Mouse (Mus musculus): ENCODE measurements at regions not wholly inside any gene's neighbourhood (a gene's known extent, or its start where the extent isn't known, plus 50 kb on each side); places are given as distances from the start of the nearest gene placed in this dataset.

GRCm38 (mm10) chr10:45890088-45890626, 312.5 kb downstream of the Hace1 start:
- no peaks in the 10 kb centered on the region for H3K27me3 ChIP-seq (ENCODE audit: control insufficient read depth, insufficient read depth, low read length)
- no peaks in the 10 kb centered on the region for H3K36me3 ChIP-seq (ENCODE audit: control insufficient read depth, insufficient read depth, low read length)
- no peak for TF ChIP-seq EP300 (IDR thresholded peaks at IDR 0.05; ENCODE audit: insufficient read depth, low read depth, low read length)
- TF ChIP-seq CTCF (IDR thresholded peaks at IDR 0.05) = no peak
- TF ChIP-seq POLR2A (IDR thresholded peaks at IDR 0.05; ENCODE audit: insufficient read depth, low read depth, low read length) = no peak
- no peak overlapping the region for H3K27ac ChIP-seq
- DNase-seq = no peak
- intact Hi-C loops (cut with DNase I) = no loop called here
- H3K79me2 ChIP-seq (replicated peaks; ENCODE audit: control insufficient read depth, insufficient read depth, low read length) = no peaks in the 10 kb centered on the region
- WGBS = 83% methylated on average over 9 of the region's 9 CpGs
- H3K4me3 ChIP-seq = no peak overlapping the region
- no peaks in the 10 kb centered on the region for H3K4me1 ChIP-seq (ENCODE audit: control insufficient read depth, insufficient read depth, low read length)
- no peak overlapping the region for H3K9ac ChIP-seq (ENCODE audit: low read depth, low read length)

- Histone ChIP-seq H3K4me3 (no peak overlapping the region), H3K36me3 (ENCODE audit: control insufficient read depth, insufficient read depth, low read length) (no peaks in the 10 kb centered on the region), H3K79me2 (replicated peaks; ENCODE audit: control insufficient read depth, insufficient read depth, low read length) (no peaks in the 10 kb centered on the region), H3K27me3 (ENCODE audit: control insufficient read depth, insufficient read depth, low read length) (no peaks in the 10 kb centered on the region), H3K4me1 (ENCODE audit: control insufficient read depth, insufficient read depth, low read length) (no peaks in the 10 kb centered on the region), H3K27ac (no peak overlapping the region), H3K9ac (ENCODE audit: low read depth, low read length) (no peak overlapping the region)
- 72% methylated on average over 2 of the region's 2 CpGs for WGBS
- TF ChIP-seq EP300 (IDR thresholded peaks at IDR 0.05; ENCODE audit: insufficient read depth, low read depth, low read length) (no peak), CTCF (IDR thresholded peaks at IDR 0.05) (no peak), POLR2A (IDR thresholded peaks at IDR 0.05; ENCODE audit: insufficient read depth, low read depth, low read length) (no peak)
- no peak for DNase-seq
- intact Hi-C loops (cut with DNase I) = no loop called here
Observed at GRCm38 (mm10) chr10:45892464-45892863, 314.8 kb downstream of the Hace1 start.

GRCm38 (mm10) chr10:45893894-45894831, 316.5 kb downstream of the Hace1 start:
- no peak overlapping the region for H3K4me3 ChIP-seq
- H3K4me1 ChIP-seq (ENCODE audit: control insufficient read depth, insufficient read depth, low read length) = no peaks in the 10 kb centered on the region
- no peaks in the 10 kb centered on the region for H3K27me3 ChIP-seq (ENCODE audit: control insufficient read depth, insufficient read depth, low read length)
- no peak overlapping the region for H3K27ac ChIP-seq
- whole genome bisulfite sequencing = 64% methylated on average over 2 of the region's 2 CpGs
- intact Hi-C loops (cut with DNase I) = no loop called here
- TF ChIP-seq CTCF (IDR thresholded peaks at IDR 0.05) = no peak
- no peak for TF ChIP-seq POLR2A (IDR thresholded peaks at IDR 0.05; ENCODE audit: insufficient read depth, low read depth, low read length)
- no peak for TF ChIP-seq EP300 (IDR thresholded peaks at IDR 0.05; ENCODE audit: insufficient read depth, low read depth, low read length)
- H3K79me2 ChIP-seq (replicated peaks; ENCODE audit: control insufficient read depth, insufficient read depth, low read length) = no peaks in the 10 kb centered on the region
- no peaks in the 10 kb centered on the region for H3K36me3 ChIP-seq (ENCODE audit: control insufficient read depth, insufficient read depth, low read length)
- no peak for DNase-seq
- no peak overlapping the region for H3K9ac ChIP-seq (ENCODE audit: low read depth, low read length)

- H3K79me2 ChIP-seq (replicated peaks; ENCODE audit: control insufficient read depth, insufficient read depth, low read length) = no peaks in the 10 kb centered on the region
- H3K36me3 ChIP-seq (ENCODE audit: control insufficient read depth, insufficient read depth, low read length) = no peaks in the 10 kb centered on the region
- H3K9ac ChIP-seq (ENCODE audit: low read depth, low read length) = no peak overlapping the region
- intact Hi-C loops (cut with DNase I) = loop anchor here (2.0 to 10.0 kb wide), 4 partner anchors 115 to 822 kb away; no protein-coding TSS in a partner anchor
- DNase-seq = no peak
- H3K4me1 ChIP-seq (ENCODE audit: control insufficient read depth, insufficient read depth, low read length) = no peaks in the 10 kb centered on the region
- TF ChIP-seq POLR2A (IDR thresholded peaks at IDR 0.05; ENCODE audit: insufficient read depth, low read depth, low read length) = no peak
- TF ChIP-seq CTCF (IDR thresholded peaks at IDR 0.05) = peak; percentile 85
- no peaks in the 10 kb centered on the region for H3K27me3 ChIP-seq (ENCODE audit: control insufficient read depth, insufficient read depth, low read length)
- no peak overlapping the region for H3K27ac ChIP-seq
- WGBS = 20% methylated on average over 3 of the region's 3 CpGs
- H3K4me3 ChIP-seq = no peak overlapping the region
Observed at GRCm38 (mm10) chr10:45916928-45917327, 339.3 kb downstream of the Hace1 start.

- WGBS = 46% methylated on average over 1 of the region's 1 CpGs
- TF ChIP-seq POLR2A (IDR thresholded peaks at IDR 0.05; ENCODE audit: insufficient read depth, low read depth, low read length) = no peak
- no peak for TF ChIP-seq CTCF (IDR thresholded peaks at IDR 0.05)
- no peak for TF ChIP-seq EP300 (IDR thresholded peaks at IDR 0.05; ENCODE audit: insufficient read depth, low read depth, low read length)
- H3K27me3 ChIP-seq (ENCODE audit: control insufficient read depth, insufficient read depth, low read length) = no peaks in the 10 kb centered on the region
- no peak overlapping the region for H3K27ac ChIP-seq
- no peak for DNase-seq
- intact Hi-C loops (cut with DNase I) = no loop called here
- no peak overlapping the region for H3K9ac ChIP-seq (ENCODE audit: low read depth, low read length)
- H3K79me2 ChIP-seq (replicated peaks; ENCODE audit: control insufficient read depth, insufficient read depth, low read length) = no peaks in the 10 kb centered on the region
- no peak overlapping the region for H3K4me3 ChIP-seq
- H3K4me1 ChIP-seq (ENCODE audit: control insufficient read depth, insufficient read depth, low read length) = no peaks in the 10 kb centered on the region
- no peaks in the 10 kb centered on the region for H3K36me3 ChIP-seq (ENCODE audit: control insufficient read depth, insufficient read depth, low read length)
Observed at GRCm38 (mm10) chr10:45925746-45926145, 348.1 kb downstream of the Hace1 start.

Data from heart, adult 2 months (tissue).